Mouse (Mus musculus) layer of hippocampus, adult 18-20 months (tissue): ENCODE measurements at regions not wholly inside any gene's neighbourhood (a gene's known extent, or its start where the extent isn't known, plus 50 kb on each side); places are given as distances from the start of the nearest gene placed in this dataset.

Experiments
- DNase-seq, 2 experiments: peaks; one replicate each; pipeline ENCODE4 v3.0.0; 2022; ENCODE audit warnings: low spot score in 2 of 2

DNA sequence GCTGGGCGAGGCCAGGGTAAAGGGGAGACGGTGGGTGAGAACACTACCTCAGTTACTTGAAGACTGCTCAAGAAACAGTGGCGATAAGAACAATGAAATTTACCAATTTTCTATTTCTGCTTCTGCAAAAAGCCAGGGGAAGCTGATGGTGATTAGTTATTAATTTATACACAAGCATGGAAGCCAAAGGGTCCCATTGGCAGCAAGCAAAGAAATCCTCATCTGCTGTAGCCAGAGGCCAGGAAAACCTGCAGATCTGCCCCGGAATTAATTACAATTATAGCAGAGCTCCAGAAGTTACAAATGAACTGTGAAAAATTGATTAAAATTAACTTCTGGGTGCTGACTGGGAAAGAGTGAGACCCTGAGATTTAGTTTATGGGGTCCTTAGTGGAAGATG lies 506.2 kb upstream of the Rgma start:
- no peak for DNase-seq

DNA sequence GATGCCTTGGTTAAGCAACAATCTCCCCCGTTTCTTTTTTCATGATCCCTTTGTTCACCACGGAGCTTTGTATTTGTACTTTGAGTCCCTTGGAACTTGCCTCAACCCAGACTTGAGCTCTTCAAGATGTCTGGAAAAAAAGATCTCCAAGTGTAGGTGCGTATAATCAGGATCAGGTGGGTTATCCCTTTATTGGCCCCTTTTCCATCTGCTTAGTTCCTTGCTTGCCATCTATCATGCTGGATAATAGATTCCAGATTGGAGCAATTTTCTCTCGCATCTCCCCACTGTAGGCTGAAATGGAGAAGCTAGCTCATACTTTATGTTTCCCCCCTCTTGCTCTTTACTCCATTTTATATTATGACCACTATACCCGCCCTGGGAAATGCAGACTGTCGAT lies 474.5 kb upstream of the Rgma start:
- DNase-seq = no peak

DNA sequence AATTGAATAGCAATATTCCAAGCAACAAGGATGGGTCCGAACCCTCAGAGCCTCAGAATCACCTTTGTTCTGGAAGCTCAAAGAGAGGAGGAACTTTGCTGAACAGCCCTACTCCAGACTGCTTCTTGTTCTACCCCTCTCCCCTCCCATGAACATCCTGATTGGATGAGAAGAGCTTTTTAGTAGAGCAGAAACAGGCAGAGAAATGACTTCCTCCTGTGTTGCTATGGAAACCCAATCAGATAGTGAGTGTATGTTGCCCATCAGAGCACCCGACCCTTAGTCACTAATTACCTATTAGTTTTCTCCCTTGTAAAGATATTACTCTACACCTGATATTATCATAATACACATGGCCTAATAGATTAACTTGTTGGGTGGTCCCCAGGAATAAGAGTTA lies 469.4 kb upstream of the Rgma start:
- DNase-seq = no peak

- no peak for DNase-seq
Observed at GRCm38 (mm10) chr7:72906536-72906935, 468.8 kb upstream of the Rgma start.

DNA sequence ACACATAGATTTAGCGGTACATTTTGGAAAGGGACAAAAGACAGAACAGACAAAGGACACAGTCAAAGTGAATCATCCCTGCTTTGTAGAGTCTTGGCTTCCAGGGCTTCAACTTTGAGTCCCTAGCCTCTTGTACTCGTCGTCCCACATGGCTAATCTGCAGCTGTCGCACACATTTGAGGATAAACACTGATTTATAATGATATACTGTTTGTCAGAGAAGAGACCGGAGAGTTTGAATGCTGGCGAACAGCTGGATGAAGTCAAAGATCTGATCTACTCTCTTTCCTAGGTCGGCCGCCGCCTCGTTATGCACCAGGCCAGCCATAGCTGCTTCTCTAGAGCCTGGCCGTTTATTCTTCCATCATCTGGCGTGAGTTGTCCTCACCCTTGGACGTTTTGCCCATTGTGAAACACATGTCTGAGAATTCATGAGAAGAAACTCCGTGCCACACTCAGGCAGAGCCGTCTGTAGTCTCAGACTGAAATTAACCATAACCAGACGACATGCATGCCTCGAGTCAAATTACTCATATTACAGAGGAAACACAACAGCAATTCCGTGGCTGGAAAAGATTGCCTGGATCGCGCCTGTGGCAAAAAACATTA lies 448.4 kb upstream of the Rgma start:
- DNase-seq = no peak

GRCm38 (mm10) chr7:72938842-72939241 lies 436.5 kb upstream of the Rgma start:
- DNase-seq = no peak

DNA sequence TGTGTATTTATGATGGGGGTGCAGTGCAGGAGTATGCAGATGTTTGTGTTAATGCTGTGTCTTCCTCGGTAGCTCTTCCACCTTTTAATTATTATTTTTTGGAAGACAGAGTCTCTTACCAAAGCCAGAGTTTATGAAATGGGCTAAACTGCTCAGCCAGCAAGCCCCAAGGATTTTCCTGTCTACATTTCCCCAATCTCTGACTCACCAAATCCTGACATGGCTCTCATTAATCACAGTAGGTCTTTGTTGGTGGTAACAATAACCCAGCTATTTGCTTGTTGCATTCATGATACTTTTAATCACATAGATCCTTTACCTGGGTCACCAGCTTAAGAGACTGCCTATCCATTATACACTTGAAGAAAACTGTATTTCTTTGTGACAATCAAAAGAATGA lies 427.8 kb upstream of the Rgma start:
- no peak for DNase-seq

GRCm38 (mm10) chr7:72948026-72948425 lies 427.3 kb upstream of the Rgma start:
- DNase-seq = no peak

DNA sequence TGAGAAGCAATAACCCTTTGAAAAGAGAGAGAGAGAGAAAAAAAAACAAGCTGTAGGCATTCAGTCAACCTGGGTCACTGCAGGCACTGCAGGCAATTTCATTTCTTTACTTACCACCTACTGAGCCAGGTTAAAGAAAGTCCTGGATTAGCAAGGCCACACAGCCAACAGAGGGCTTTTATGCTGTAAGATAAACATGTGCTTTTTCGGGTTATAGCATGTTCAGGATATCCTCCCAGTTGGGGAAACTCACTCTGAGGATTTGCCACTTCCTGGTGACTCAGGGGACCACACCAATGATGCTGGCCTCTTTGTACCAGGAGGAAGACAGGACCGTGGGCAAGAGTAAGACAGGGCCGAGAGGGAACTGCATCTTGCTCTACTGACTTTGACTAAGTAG lies 426.6 kb upstream of the Rgma start:
- DNase-seq = no peak

GRCm38 (mm10) chr7:72949886-72950285 lies 425.4 kb upstream of the Rgma start:
- no peak for DNase-seq

DNA sequence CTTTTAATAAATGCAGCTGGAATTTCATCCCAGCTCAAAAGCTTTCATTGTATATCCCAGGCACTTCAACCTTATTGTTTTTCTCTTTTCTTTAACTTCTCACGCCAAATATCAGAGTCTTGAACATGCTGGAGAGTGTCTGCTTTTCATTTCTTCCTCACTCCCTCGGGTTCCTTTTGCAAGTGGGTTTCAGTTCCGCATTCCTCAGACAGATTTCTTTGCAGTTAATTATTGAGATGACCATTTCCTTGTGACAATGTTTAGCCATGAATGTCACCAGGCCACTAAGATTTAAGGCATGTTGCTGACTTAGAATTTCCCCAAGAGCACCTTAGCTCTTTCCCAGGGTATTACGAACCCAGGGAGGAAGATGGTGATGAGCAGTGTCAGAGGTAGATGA lies 417.6 kb upstream of the Rgma start:
- DNase-seq = no peak

GRCm38 (mm10) chr7:72961321-72961720 lies 414.0 kb upstream of the Rgma start:
- DNase-seq = no peak

DNA sequence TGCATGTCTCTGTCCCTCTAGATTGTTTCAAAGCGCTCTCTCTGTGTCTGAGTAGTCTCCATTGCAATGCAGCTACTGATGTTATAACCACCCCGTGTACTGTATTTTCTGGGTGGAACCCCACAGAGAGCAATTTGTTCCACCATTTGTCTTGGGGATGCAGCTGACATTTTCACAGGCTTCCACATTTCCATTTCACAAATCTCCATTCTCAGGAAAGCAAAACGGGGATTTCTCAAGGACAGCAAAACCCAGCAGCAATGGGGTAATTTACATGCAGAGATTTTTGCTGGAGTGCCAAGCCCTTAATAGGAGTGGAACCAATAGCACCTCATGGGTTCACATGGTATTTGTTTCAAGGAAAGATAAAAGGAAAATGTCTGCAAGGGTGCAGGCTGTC lies 412.5 kb upstream of the Rgma start:
- DNase-seq = peak in 1 of 2 experiments; percentile 10

- no peak for DNase-seq
Observed at GRCm38 (mm10) chr7:72963908-72964307, 411.4 kb upstream of the Rgma start.

DNA sequence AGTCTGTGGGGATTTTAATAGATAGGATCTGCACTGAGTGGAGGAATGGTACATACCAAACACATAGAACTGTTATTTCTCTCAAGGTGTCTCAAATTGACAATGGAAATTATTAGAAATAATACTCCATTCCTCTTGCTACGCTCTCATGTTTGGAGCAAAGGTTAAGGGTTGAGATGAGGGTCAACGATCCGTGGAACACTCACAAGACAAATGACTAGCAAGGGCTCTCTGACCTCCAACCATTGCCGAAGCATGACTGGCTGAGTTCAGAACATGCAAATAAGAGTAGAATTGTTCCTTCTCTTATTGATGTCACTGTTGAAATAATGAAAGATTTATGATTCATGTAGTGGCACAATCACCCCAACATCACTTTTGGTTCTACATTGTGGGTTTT lies 407.1 kb upstream of the Rgma start:
- no peak for DNase-seq

GRCm38 (mm10) chr7:72971506-72972267 lies 403.6 kb upstream of the Rgma start:
- DNase-seq = no peak

DNA sequence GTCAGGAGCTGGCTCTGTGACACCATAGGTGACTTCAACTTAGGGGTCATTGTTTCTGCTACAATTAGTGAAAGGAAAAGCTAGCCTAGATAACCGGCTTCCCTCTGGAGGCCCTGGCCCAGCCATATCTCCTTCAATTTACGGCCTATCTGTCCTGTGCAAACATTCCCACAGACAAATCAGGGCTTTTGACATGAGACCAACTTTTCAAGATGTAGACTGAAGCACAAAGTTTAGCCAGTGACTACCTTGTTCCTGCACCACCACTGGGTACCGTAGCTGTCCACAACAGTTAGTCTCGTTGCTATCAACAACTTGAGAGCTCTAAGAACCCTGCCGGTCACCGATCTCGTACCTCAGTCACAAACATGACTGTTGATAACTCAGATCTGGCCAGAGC lies 402.9 kb upstream of the Rgma start:
- DNase-seq = no peak

- DNase-seq = no peak
Observed at GRCm38 (mm10) chr7:72973771-72974170, 401.5 kb upstream of the Rgma start.

- DNase-seq = no peak
Observed at GRCm38 (mm10) chr7:72974384-72974783, 400.9 kb upstream of the Rgma start.

GRCm38 (mm10) chr7:72990559-72991429 lies 384.5 kb upstream of the Rgma start:
- no peak for DNase-seq

DNA sequence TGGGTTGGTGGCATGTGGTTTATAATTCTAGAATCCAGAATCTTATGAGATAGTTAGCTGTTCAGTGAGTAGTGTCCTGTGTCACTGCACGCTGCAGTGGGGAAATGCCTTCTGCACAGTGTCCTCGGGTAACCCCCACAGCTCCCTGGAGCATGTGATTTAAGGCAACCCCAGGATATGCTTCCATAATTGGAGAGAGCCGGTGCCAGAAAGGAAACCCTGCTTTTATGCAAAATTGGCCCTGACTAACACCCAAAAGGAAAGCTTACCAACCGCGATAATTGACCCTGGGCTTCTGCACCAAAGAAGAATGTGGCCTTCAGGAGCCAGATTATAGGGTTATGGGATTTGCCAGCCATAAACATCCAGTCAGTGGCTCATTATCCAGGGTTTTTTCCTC lies 376.9 kb upstream of the Rgma start:
- DNase-seq = peak in 1 of 2 experiments; percentile 4

GRCm38 (mm10) chr7:73019151-73019550 lies 356.2 kb upstream of the Rgma start:
- no peak for DNase-seq
